19 mouse cellular contexts compared by ENCODE assay signal in the genomic region with DNA sequence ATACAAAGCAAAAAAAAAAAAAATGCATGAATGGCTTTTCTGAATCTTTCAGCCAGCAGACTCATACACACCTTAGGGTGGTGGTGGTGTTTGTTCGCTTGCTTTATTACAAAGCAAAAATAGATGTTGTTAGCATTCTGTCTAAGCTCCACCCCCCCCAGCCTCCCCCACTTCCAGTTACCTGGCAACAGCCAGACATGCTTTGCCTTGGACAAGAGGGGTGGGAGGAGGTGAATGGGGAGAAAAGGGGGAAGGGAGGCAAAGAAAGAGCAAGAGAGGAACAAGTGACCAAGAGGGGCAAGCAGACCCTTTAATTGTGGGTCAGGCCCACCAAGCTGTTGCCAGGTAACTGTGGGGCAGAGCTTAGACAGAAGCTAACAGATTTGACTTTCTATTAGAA.
DNase-seq lines count a peak whose midpoint lies in the region; ATAC-seq lines count a peak whose summit lies in the region.
"Had no signal": no experiment of that assay in that cellular context is flagged by ENCODE, and none has a peak within 500 bp of the region (broad histone marks: within the 10 kb centered on the region; RNA-seq: fewer than 3 reads in every experiment).

No protein-coding gene starts in this region.

- H3K27me3 ChIP-seq in midbrain, embryonic 10.5 days (ENCODE audit: low read depth, poor library complexity, severe bottlenecking): no peaks in the 10 kb centered on the region
- H3K27me3 ChIP-seq in midbrain, embryonic 15.5 days (replicated peaks): no peaks in the 10 kb centered on the region
- H3K27me3 ChIP-seq in intestine, embryonic 15.5 days (replicated peaks): no peaks in the 10 kb centered on the region
- H3K27me3 ChIP-seq: embryonic facial prominence, embryonic 15.5 days; heart, embryonic 12.5 days; hindbrain, embryonic 12.5 days had no signal

- H3K4me2 ChIP-seq in midbrain, embryonic 15.5 days: no peak overlapping the region
- H3K4me2 ChIP-seq in intestine, embryonic 15.5 days (replicated peaks): no peak overlapping the region
- H3K4me2 ChIP-seq: embryonic facial prominence, embryonic 15.5 days; heart, embryonic 12.5 days; hindbrain, embryonic 12.5 days had no signal

- H3K27ac ChIP-seq in midbrain, embryonic 10.5 days (replicated peaks): no peak overlapping the region
- no peak overlapping the region for H3K27ac ChIP-seq in midbrain, embryonic 15.5 days
- no peak overlapping the region for H3K27ac ChIP-seq in intestine, embryonic 15.5 days
- H3K27ac ChIP-seq: embryonic facial prominence, embryonic 15.5 days; forebrain, embryonic 10.5 days; hindbrain, embryonic 12.5 days had no signal

- ATAC-seq in midbrain, embryonic 15.5 days (replicated peaks): no peak
- no peak for ATAC-seq in intestine, embryonic 15.5 days
- ATAC-seq: forebrain, embryonic 16.5 days; intestine, embryonic 16.5 days had no signal

- no peaks in the 10 kb centered on the region for H3K9me3 ChIP-seq in midbrain, embryonic 10.5 days (replicated peaks)
- H3K9me3 ChIP-seq in midbrain, embryonic 15.5 days: no peaks in the 10 kb centered on the region
- H3K9me3 ChIP-seq in intestine, embryonic 15.5 days: no peaks in the 10 kb centered on the region
- H3K9me3 ChIP-seq: embryonic facial prominence, embryonic 15.5 days; forebrain, embryonic 10.5 days; heart, embryonic 12.5 days; hindbrain, embryonic 12.5 days had no signal

- WGBS in midbrain, embryonic 10.5 days: 58% methylated on average over 1 of the region's 1 CpGs
- 51% methylated on average over 1 of the region's 1 CpGs for WGBS in midbrain, embryonic 15.5 days
- WGBS in intestine, embryonic 15.5 days: 91% methylated on average over 1 of the region's 1 CpGs

- no peak overlapping the region for H3K9ac ChIP-seq in midbrain, embryonic 15.5 days
- H3K9ac ChIP-seq in intestine, embryonic 15.5 days: no peak overlapping the region
- H3K9ac ChIP-seq: embryonic facial prominence, embryonic 15.5 days; heart, embryonic 12.5 days; hindbrain, embryonic 12.5 days had no signal

- no peaks in the 10 kb centered on the region for H3K36me3 ChIP-seq in midbrain, embryonic 10.5 days
- H3K36me3 ChIP-seq in midbrain, embryonic 15.5 days (replicated peaks): no peaks in the 10 kb centered on the region
- no peaks in the 10 kb centered on the region for H3K36me3 ChIP-seq in intestine, embryonic 15.5 days
- H3K36me3 ChIP-seq: embryonic facial prominence, embryonic 15.5 days; forebrain, embryonic 10.5 days; heart, embryonic 12.5 days; hindbrain, embryonic 12.5 days had no signal

- H3K4me1 ChIP-seq in midbrain, embryonic 10.5 days: peaks cover 7% of the 10 kb centered on the region
- H3K4me1 ChIP-seq in midbrain, embryonic 15.5 days: no peaks in the 10 kb centered on the region
- H3K4me1 ChIP-seq in intestine, embryonic 15.5 days (replicated peaks): no peaks in the 10 kb centered on the region
- H3K4me1 ChIP-seq: embryonic facial prominence, embryonic 15.5 days; heart, embryonic 12.5 days; hindbrain, embryonic 12.5 days had no signal

- H3K4me3 ChIP-seq in midbrain, embryonic 10.5 days: no peak overlapping the region
- H3K4me3 ChIP-seq in midbrain, embryonic 15.5 days: no peak overlapping the region
- no peak overlapping the region for H3K4me3 ChIP-seq in intestine, embryonic 15.5 days (replicated peaks)
- H3K4me3 ChIP-seq: embryonic facial prominence, embryonic 15.5 days; erythroblast, embryonic 14.5 days; forebrain, embryonic 10.5 days; heart, embryonic 12.5 days; hindbrain, embryonic 12.5 days had no signal

- peak; percentile 29 for DNase-seq in midbrain, embryonic 10.5 days (ENCODE audit: low spot score)
- DNase-seq in embryo, embryonic 10 days (ENCODE audit: low spot score): peak; percentile 5
- peak; percentile 2 for DNase-seq in embryo, embryonic 11 days
- no peak for DNase-seq in gastrocnemius, postnatal 4 days (ENCODE audit: low spot score in 2 of 2)
- DNase-seq: adrenal gland, adult 8-10 months; adrenal gland, postnatal 36 days; cerebellum, adult 11 months; cerebellum, adult 8-10 months; cerebellum, postnatal 14 days; gastrocnemius, postnatal 14 days had no signal

Comparison
In these comparisons a context has a peak if more than half of its experiments do, and no peak if none do; other contexts are left out.
1. DNase-seq: peak in midbrain, embryonic 10.5 days (single experiment), embryo, embryonic 10 days (single experiment) and embryo, embryonic 11 days (single experiment); none in gastrocnemius, postnatal 4 days (0 of 2).